Mouse (Mus musculus) WW6 (cell line): Measurements from ENCODE around the gene Clip2.

Source experiments
- DNase-seq: peaks from one replicate; pipeline ENCODE4 v3.0.0-alpha.2; 2013; ENCODE audit warnings: low read depth, low spot score

The Clip2 gene

DNA sequence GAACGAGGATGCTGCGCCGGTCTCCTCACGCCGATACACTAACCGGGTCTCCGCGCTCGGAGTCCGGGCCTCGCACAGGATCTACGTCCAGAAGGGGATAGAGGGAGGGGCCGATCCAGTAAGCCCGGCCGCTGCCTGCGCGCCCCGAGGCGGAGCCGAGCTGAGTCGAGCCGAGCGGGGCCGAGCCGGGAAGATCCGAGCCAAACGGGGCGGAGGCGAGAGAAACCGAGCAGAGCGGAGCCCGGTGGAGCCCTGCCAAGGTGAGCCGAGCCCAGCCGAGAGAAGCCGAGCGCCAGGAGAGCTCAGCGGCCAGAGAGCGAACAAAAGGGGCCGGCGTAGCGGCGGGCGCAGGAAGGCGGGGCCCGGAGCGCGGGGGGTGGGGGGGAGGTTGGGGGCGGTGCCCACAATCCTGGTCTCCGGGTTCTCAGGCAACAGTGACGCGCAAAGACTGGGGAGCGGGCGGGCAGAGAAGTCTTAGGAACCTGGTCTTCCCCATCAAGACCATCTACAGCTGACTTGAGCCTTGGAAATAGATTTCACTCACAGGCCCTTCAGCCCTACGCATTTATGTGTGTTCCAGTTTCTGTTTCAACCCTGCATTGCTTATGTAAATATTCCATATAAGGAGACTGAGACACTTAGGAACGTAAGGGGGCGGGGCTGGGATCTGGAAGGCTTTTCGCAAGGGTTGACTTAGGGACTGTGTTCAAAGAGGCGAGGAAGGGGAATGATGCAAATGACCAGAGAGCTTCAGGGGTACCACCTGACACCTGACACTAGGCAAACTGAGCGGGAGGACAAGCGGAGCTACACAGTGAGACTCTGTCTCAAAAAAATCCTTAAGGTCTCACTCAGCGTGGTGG lies at the start of gene Clip2:
Gene Clip2 (minus strand): TSS at position 325 of the 863 bp plus-strand sequence.
- DNase-seq, result no peak

DNA sequence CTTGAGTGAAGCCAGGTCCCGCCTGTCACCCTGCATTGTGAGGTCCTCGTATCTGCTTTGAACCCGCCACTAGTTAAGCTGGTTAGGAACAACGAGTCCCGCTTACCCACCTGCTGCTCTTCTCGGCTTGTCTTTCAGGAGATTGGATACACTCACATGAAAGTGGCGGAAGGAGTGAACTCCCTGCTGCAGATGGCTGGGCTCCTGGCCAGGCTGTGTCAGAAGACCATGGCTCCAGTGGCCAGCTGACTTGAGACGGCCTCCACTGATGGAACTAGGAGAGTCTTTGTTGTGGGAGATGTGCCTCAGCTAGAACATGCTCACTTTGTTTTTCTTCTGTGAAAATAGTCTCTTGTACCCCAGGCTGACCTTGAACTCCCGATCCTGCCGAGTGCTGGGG lies 45.5 kb upstream of the Clip2 start:
- DNase-seq, result no peak

DNA sequence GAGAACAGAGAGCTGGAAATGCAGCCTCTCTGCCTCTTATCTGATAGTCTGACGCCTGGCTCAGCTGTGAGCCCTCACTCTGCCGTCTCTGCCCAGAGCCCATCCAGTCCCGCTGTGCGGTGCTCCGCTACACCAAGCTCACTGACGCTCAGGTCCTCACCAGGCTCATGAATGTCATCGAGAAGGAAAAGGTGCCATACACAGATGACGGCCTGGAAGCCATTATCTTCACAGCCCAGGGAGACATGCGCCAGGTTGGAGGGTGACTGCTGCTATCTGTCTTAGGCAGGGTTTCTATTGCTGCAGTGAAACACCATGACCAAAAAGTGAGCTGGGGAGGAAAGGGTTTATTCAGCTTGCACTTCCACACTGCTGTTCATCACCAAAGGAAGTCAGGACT lies 40.9 kb upstream of the Clip2 start:
- DNase-seq, result no peak

DNA sequence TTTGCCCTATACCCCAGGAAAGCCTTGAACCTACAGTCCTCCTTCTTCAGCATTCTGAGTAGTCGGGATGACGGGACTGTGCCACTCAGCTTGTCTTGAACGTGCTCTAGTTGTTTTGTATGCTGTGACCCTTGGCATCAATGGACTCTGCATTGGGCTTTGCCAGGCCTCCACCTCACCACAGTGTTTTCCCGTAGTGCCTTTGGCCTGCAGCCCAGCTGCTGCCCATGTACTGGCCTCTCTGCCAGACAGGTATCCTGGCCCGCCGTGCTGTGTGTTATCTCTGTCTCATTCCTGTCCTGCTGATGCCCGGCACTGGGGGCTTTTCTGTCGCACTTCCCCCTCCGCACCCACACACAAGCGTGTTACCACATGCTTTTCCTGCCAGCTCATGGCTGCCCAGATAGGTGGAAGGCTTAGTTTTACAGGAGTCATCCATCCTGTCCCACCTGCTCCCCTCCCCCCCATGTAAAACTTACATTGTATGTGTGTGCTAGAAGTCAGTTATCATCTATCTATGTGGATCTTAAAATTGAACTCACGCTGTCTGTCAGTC lies 39.9 kb upstream of the Clip2 start:
- DNase-seq, result no peak

DNA sequence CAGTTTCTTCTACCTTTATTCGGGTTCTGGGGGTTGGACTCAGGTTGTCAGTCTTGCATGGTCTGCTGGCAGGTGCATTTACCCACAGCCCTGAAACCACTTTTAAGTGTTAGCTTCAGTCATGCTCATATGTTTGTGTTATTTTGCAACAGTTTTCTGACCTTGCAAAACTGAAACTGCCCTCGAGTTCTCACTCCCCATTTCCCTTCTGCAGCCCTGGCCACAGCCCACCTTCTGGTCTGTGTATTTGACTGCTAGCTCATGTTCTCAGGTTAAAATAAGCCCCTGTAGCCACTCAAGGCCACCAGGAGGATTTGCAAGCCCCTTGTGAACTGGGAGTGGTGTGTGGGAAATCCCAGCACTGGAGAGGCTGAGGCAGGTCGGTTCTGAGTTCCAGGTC lies 37.7 kb upstream of the Clip2 start:
- DNase-seq, result no peak

DNA sequence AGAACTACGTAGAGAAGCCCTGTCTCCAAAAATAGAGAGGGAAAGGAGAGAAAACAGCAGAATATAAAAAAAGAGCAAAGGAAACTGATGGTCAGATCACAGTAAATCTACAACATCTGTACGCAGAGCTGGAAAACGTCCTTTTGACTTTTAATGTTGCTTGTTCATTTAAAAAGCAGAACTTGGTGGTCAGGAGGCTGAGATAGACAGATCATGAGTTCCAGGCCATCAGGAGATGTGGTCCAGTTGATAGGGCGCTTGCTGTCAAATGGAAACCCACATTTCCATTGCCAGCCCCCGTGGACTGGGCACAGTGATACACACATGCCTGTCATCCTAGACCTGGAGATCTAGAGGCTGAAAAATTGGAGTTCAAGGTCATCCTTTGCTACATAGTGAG lies 32.6 kb upstream of the Clip2 start:
- no peak for DNase-seq

DNA sequence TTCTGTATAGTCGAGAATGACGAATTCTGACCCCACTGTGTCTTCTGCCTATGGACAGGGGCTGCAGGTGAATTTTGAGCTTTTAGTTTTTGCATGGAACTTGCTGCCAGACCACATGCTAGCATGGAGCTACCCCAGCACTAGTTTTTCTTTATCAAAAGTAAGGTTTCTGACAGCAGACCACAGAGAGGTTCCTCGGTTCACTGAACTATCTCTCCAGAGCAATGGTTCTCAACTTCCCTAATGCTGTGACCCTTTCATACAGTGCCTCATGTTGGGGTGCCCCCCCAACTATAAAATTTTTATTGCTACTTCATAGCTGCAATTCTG lies 31.6 kb upstream of the Clip2 start:
- DNase-seq, result no peak

DNA sequence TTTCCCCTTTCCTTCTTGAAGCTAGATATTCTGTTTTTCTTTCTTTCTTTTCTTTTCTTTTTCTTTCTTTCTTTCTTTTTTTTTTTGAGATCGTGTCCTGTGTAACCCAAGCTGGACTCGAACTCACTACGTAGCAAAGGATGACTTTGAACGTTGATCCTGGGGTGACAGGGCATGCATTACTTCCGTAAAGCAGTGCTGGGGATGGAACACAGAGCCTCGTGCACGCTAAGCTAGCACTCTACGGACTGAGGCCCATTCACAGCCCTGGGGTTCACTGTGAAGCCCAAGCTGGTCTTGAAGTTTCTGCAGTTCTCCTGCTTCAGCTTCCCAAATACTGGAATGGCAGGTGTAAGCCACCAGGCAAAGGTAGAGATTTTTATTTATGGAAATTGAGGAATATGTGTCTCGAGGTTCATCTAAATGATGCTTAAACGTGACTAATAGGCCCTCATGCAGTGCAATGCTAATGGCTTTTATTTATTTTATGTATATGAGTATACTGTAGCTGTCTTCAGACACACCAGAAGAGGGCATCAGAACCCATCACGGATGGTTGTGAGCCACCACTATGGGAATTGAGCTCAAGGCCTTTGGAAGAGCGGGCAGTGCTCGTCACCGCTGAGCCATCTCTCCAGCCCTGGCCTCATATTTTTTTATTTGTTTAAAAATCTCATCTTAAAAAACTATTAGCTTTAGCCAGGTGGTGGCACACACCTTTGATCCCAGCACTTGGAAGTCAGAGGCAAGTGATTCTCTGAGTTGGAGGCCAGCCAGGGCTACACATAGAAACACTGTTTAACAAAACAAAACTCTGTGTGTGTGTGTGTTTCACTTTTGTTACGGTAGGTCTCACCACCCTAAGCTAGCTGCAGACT lies 31.0 kb upstream of the Clip2 start:
- DNase-seq, result no peak

DNA sequence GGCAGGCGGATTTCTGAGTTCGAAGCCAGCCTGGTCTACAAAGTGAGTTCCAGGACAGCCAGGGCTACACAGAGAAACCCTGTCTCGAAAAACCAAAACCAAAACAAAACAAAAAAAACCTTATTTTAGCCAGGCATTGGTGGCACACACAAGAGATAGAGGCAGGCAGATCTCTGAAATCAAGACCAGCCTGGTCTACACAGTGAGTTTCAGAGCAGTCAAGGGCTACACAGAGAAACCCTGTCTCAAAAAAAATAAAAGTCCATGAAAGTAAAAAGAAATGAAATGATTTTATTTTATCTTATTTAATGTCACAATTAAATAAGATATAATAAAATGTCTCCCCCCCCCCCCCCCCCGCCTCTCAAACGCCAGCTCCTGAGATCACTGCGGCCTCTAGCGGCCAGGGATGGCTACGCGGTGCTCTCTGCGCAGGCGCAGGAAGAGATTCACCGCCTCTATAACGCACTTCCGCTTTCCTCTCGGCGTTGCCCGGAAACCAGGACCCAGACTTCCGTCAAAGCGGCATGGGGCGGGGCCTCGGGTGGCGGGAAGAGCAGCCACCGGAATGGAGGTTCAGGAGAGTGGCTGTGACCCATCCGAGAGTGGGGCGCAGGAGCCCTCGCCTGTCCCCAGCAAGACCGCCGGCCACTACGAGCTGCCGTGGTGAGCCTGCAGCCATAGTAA lies 30.1 kb upstream of the Clip2 start:
- peak; percentile 85 for DNase-seq

DNA sequence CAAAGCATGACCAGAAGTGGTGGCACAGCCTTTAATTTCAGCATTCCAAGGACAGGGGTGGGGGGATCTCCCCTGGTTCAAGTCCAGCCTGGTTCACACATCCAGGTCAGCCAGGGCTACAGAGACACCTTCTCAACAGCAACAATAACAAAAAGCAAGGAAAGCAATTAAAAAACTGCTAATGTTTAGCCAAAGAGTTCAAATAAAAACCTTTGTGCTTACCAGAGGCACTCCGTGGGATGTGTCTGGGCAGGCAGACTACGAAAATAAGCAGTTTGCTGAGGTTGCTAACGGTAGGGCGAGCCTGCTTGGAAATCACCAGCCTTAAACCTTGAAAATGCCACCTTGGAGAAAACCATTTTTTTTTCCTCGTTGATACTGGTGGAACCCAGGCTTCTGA lies 28.9 kb upstream of the Clip2 start, which contains the start of gene Rfc2:
Gene Rfc2 (plus strand): TSS at position 221 of the 400 bp plus-strand sequence.
- no peak for DNase-seq

DNA sequence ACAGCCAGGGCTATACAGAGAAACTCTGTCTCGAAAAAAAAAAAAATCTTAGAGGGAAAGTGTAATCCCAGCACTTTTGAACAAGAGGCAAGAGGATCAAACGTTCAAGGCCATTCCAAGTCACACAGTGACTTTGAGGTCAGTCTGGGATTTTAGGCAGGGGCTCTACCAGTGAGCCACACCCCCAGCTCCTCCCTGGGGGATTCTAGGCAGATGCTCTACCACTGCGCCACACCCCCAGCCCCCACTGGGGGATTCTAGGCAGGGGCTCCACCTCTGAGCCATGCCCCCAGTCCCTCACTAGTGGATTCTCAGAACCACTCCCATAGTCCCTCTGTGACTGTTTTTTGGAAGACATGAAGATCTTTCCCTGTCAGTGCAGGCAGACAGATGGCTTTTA lies 26.9 kb upstream of the Clip2 start:
- no peak for DNase-seq

DNA sequence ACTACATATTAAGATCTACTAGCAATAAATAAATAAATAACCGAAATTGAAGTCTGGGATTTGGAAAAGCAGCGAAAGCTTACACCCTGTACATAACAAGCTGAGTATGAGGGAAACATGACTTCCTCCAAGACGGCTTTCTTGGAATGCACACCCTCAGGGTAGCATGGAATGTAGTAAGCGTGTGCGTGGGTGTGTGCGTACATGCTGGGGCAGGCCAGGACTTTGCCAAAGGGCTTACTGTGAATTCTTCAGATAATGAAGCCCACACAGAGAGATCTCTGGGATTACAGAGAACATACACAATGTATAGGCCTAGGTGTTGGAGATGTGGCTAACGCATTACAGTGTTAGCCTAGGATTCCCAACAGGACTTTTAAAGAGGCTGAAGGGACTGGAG lies 25.3 kb upstream of the Clip2 start:
- DNase-seq, result no peak

DNA sequence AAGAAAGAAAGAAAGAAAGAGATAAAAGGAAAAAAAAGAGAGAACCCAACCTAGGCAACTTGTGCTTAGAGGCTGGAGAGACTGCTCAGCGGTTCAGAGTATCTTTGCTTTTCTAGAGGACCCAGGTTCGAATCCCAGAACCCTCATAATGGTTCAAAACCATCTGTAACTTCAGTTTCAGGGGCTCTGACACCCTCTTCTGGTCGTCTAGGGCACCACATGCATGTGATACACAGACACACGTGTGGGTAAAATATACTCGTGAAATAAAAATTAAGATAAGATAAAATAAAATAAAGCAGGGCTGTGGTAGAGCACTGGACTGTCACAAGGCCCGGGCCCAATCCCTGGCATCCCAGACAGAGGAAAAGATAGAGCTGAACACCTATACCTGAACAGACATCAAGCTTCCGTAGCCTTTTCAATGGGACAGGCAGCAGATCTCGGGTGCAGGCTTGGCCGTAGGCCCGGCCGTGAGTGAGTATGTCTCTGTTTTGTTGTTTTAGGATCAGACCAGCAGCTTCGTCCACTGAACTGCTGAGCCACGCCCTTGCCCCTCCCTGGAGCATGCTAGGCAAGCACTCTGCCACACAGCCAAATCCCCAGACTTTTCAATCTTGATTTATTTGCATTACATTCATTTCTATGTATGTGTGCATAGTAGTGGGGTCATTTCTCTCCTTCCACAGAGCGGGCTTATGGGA lies 24.4 kb upstream of the Clip2 start:
- DNase-seq, result no peak

DNA sequence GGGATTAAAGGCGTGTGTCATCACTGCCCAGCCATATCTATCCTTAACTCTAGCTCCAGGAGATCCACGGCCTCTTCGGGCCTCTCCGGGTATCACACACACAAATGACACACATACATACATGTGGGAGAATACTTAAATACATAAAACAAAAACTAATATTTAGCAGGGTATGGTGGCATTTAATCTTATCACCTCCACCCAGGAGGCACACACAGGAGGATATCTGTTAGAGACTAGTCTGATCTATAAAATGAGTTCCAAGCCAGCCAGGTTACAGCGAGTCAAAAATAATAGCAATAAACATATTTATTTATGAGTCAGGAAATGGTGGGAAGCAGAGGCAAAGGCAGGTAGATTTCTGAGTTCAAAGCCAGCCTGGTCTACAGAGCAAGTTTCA lies 23.6 kb upstream of the Clip2 start:
- no peak for DNase-seq

DNA sequence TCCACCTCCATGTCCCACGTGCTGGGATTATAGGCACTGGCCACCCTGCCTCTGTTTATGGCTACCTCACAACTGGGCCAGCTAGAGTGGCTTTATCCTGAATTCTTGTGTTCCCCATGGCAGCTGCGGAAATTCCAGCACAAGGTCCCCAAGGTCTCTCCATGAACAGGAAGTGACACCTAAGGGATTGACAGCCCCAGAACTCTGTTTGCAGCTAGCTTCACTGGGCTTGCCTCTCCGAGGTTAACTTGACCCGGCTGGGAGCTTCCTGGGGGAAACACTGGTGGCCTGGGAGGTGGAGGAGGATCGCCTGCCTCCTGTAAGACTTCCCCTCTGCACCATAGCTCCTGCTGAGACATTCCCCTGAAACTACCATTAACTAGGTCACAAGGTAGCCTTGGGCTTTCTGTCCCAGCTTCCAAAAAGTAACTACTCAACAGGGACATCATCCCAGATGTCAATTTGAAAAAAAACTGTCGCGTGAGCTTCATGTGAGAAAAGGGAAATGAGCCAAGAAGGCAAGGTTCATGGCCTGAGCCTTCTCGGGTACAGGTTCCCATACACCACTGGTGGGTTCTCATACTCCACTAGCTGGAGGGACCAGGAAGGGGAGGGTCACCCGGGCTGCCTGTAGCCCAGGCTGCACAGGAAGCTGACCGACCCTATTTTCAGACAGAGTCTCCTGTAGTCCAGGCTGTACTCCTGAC lies 20.4 kb upstream of the Clip2 start:
- no peak for DNase-seq

DNA sequence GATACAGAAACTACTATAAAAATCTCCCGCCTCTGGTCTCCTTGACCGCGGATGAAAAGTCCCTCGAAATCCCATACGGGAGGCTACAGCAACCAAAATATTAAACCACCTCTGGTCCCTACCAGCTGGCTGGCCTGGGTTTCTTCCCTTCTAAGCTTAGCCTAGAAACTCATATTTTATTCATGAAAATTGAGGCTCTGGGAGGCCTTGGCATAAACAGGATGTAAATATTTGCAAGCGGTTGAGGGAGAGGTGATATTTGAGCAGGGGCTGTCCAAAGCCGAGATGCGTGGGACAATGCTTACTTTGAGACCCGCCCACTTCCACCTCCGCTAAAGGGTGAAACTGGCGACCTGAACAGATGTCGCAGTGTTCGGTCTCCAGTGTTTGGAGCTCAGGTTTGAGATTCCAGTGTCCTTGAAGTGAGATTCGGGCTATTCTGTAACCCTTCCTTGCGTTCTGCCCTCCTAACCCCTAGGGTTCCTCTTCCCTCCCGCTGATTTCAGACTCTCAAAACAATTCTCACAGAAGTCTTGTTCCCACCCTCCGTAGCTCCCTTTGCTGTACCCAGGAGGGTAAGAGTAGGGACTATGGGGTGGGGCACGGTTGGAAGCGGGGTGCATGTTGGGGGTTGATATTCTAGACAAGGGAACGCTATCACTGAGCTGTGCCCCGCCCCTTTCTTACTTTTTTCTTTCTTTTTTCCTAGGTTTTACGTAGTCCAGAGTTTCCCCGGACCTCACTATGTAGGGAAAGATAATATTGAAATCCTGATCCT lies 19.7 kb upstream of the Clip2 start:
- DNase-seq, result no peak

DNA sequence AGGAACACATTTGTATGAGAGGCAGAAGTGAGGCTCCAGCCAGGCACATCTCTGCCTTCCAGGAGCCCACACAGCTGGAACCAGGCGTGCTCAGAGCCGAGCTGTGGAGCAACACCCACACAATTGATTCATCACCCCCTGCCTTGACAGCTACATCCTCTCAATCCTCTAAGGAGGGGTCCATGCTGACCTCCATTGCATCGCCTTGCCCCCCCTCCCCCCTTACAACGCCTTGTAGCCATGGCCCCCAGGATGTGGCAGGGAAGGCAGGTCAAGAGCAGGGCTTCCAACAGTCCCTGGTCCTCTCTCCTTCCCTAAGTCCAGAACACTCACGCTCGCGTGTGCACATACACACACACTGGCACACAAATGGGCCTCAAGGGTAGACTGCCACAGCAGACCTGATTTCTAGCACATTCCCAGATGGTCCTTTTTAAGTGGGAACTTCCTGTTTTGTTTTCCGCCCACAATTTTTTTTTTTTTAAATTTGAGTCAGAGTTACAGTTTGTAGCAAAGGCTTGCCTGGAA lies 16.8 kb upstream of the Clip2 start:
- DNase-seq, result no peak

DNA sequence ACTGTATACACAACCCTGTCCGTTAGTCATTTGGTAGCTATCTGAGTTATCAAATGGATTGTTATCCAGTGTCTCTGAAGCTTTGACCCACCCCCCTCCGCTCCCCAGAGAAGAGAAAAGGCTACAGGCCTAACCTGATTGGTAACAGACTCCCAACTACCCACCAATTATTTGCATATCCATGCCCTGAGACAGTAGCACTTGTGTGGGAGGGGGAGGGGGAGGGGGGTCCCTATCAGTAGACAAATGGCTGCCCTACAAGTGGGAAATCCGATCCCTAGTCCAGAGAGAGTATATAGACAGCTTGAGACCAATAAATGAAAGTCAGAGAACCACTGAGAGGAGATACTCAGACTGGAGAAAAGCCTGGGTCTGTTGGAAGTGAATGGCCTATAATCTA lies 15.8 kb upstream of the Clip2 start:
- no peak for DNase-seq

DNA sequence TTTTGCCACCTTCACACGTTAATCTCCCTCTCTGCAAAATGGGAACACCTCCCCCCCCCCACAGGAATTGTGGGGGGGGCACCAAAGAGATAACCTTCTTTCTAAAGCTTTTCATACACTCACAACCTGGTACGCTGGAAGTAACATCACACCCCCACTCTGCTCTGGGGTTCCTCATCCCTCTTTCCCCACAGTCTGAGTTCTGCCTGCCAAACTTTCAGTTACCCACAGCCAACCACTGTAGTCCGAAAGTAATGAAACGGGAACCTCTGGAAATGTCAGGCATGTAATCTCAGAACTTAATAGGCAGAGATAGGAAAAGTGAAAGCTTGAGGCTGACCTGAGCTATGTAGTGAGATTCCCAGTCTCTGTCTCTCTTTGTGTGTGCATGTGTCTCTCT lies 15.2 kb upstream of the Clip2 start:
- no peak for DNase-seq

DNA sequence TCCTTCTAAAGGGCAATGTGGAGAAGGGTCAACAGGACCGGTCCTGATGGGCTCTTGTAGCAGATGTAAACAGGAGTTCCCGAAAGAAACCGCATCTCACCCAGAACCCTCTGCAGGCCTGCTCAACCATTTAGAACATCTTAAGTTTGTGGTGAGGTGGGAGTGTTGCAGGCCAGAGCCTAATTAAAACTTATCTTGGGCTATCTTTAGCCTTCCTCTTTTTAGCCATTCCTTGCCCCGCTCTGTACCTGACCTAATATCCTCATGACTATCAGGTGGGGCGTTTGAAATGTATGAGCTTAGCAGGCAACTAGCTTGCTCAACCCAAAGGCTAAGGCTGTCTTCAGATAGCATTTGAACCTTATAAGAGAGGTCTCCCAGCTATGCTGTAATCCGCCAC lies 13.5 kb upstream of the Clip2 start:
- no peak for DNase-seq
